Mouse (Mus musculus) yolk sac, embryonic 10.5 days (tissue): Measurements from ENCODE around the gene Olfr583.

Experiments
- DNase-seq: peaks from one replicate; pipeline ENCODE4 v3.0.0-alpha.2; 2017; ENCODE audit warnings: low spot score

Gene Olfr583

GRCm38 (mm10) chr7:103051000-103051399, at the start of gene Olfr583:
TSS of gene Olfr583 (plus strand) at chr7:103051300.
- DNase-seq, result no peak

DNA sequence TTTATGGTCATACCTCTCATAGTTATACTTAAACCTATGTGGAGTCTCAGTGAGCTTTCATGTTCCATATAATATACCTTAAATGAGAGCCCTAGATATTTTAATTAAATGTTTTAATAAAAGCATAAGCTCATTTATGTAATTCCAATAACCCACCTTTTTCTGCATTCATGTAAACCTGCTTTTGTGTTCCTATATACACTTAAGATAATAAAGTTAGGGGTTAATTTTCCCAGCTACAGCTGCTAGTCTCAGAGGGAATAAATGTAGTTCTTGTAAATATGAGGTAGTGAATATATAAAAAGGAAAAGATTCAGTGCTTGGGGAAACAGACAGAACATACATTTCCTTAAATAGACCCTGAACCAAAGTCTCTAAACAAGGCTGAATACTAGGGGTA, 13.4 kb upstream of the Olfr583 start, which contains the start of gene Olfr582:
TSS of gene Olfr582 (plus strand) at position 301 of the 400 bp plus-strand sequence.
- no peak for DNase-seq

DNA sequence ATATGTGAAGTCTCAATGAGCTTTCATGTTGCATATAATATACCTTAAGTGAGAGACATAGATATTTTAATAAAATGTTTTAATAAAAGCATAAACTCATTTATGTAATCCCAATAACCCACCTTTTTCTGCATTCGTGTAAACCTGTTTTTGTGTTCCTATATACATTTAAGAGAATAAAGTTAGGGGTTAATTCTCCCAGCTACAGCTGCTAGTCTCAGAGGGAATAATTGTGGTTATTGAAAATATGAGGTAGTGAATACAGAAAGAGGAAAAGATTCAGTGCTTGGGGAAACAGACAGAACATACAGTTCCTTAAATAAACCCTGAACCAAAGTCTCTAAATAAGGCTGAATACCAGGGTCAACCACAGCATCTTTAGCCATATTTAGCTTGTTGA, 30.5 kb downstream of the Olfr583 start, which contains the start of gene Olfr584:
TSS of gene Olfr584 (plus strand) at position 301 of the 400 bp plus-strand sequence.
- DNase-seq, result no peak

DNA sequence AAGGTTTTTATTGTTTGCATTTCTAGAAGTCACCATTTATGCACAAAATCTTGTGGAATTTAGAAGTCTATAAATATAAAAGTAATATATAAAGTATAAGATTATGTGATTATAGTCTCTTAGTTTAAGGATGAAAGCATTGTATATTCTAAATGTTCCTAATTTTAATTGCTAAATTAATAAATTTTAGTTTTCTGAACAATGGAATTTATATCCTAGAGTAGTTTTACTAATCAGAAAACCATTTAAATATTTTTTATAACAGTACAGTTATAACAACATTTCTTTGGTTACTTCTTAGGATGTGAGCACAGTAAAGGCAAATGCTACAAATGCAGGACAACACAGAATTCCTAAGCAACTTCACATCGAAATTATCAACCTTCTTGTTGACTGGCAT, 46.3 kb downstream of the Olfr583 start, which contains the start of gene Olfr585:
TSS of gene Olfr585 (plus strand) at position 301 of the 400 bp plus-strand sequence.
- no peak for DNase-seq
